Mouse (Mus musculus) monocyte, adult 2 months (primary cell): ENCODE results near the gene Dnah3.

ENCODE experiments used
- DNase-seq, 2 experiments: peaks; one replicate each; pipeline ENCODE4 v3.0.0; 2022; ENCODE audit warnings: low spot score in 2 of 2, low read depth in 1 of 2

Dnah3 gene

GRCm38 (mm10) chr7:120054016-120054415, 41.1 kb downstream of the Dnah3 start:
- no peak for DNase-seq

- DNase-seq = no peak
Observed at GRCm38 (mm10) chr7:120050447-120050846, 44.6 kb downstream of the Dnah3 start.

- DNase-seq = no peak
Observed at GRCm38 (mm10) chr7:120043990-120044389, 51.1 kb downstream of the Dnah3 start.

DNA sequence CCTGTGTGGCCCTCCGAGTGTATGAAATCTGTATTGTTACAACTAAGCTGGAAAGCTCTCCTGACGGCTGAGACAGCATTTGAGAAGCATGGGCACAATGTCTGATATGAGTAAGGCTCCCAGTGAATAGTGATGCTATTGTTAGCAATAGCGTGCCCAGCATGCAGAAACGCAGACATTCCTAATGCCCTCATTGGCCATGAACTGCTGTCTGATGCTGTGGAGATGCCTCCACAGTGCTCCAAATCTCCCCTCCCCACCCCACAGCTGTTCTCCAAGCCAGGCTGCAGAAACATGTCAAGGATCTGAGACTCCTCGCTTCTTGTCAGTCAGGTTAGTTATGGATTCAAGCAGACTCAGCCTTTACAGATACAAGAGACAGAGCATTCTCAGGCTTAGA, 58.7 kb downstream of the Dnah3 start:
- no peak for DNase-seq

DNA sequence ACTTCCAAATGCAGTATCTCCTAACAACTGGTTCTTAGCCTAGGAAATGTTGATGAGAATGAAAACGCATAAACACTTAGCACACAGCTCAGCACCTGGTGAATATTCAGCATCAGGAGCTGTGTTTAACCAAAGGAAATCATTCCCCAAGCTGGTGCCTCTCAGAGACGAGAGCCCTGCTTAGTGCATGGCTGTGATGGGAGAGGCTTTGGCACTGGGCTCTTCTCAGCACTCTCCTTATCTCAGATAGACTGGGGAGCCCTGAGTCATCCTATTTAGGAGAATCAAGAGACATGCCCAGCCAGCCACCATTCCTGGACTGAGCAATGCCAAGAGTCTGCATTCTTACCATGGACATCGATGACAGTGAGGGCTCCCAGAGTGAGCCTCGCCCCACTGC, 60.1 kb downstream of the Dnah3 start:
- DNase-seq = no peak

- DNase-seq = no peak
Observed at GRCm38 (mm10) chr7:120034566-120034965, 60.5 kb downstream of the Dnah3 start.

- DNase-seq = no peak
Observed at GRCm38 (mm10) chr7:120028669-120029068, 66.4 kb downstream of the Dnah3 start.

- DNase-seq = no peak
Observed at GRCm38 (mm10) chr7:119997066-119997465, 98.0 kb downstream of the Dnah3 start.

GRCm38 (mm10) chr7:119985279-119985912, 109.7 kb downstream of the Dnah3 start:
- DNase-seq = no peak

GRCm38 (mm10) chr7:119980170-119980569, 114.9 kb downstream of the Dnah3 start:
- no peak for DNase-seq

DNA sequence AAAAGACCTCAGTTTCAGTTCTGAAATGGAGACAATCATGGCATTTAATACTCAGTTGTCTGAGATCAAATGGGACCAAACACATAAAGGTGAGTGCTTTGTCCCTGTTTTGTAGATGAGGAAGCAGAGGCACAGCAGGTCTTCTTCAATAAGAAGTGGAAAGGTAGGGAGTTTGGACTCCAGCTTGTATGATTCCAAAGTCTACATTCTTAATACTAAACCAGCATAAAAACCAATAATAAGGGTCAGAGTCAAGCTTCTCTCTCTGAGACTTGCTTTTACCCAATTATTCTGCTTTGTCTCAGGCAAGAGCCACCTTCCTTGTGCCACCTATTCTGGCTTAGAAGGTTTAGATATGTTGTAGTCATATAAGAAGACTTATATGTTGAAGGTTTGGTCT, 116.5 kb downstream of the Dnah3 start:
- no peak for DNase-seq

- DNase-seq = no peak
Observed at GRCm38 (mm10) chr7:119977574-119977973, 117.5 kb downstream of the Dnah3 start.

DNA sequence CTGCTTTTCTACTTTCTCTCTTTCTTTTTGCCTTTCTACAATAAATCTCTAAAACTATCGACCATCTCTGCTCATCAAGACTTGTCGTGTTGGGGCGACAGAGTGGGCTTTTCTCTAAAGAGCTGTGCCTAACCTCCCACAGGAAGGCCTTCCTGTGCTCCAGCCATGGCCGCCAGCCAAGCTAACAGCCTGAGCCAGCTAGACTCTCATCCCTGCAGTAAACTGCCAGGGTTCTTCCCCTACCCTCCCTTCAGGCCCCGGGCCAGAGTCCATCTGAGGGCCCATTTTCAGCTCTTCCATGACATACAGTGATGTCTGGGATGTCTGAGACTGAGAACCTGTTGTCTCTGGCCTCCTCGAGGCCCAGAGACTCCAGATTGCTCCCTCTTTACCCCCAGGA, 118.8 kb downstream of the Dnah3 start:
- no peak for DNase-seq

GRCm38 (mm10) chr7:119974214-119974613, 120.9 kb downstream of the Dnah3 start:
- DNase-seq = no peak

GRCm38 (mm10) chr7:119969320-119969719, 125.8 kb downstream of the Dnah3 start:
- no peak for DNase-seq

DNA sequence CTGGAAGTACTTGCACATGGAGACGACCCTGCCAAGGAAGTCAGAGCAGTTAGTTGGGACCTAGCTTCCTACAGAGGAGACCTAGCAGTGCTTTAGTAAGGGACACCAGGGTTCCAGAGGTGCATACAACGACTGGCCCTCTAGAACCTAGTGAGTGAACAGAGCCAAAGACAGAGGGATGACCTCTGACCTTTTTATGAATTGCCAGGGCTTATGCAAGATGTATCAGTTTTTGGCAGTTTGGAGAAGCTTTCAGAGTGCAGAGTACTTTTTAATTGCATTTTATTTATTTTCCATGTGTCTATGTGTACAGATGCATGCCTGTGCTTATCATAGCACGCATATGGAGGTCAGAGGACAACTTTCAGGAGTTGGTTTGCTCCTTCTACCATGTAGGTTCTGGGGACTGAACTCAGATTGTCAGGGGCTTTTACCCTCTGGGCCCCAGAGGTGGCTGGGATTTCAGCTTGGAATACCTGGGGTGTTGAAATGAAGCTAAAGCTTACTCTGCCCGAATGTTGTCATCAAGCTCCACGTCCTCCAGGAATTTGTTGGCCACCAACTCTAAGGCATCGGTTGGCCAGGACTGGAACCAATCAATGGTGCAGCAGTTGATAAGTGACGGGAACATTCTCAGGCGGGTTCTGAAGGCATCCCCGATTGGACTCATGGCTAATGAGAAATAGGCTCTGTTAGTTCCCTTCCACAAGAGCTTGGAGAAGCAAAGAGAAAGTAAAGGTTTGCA, 129.3 kb downstream of the Dnah3 start:
- DNase-seq = no peak

DNA sequence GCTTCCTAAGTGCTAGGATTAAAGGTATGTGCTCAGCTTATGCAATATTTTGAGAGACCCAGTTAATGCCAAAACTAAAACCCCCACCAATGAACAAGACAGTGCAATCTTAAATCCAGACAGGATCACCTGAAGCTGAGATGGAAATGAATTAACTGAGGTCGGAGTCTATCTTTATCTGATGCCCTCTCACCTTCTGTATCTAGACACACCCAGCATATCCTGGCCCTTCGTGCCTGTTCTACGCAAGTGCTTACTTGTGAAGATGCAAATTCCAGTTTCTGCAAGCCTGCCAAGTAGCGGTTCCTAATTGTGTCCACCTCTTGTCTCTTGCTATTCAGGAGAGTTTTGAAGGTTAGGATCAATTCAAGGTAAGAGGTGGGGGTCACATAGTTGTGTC, 129.9 kb downstream of the Dnah3 start:
- DNase-seq = no peak

- DNase-seq = no peak
Observed at GRCm38 (mm10) chr7:119961107-119961506, 134.0 kb downstream of the Dnah3 start.

GRCm38 (mm10) chr7:119960546-119960945, 134.5 kb downstream of the Dnah3 start:
- DNase-seq = no peak

- no peak for DNase-seq
Observed at GRCm38 (mm10) chr7:119960006-119960405, 135.1 kb downstream of the Dnah3 start.

GRCm38 (mm10) chr7:119959491-119959890, 135.6 kb downstream of the Dnah3 start:
- DNase-seq = no peak

GRCm38 (mm10) chr7:119959091-119959490, 136.0 kb downstream of the Dnah3 start:
- DNase-seq = no peak

GRCm38 (mm10) chr7:119957421-119957820, 137.7 kb downstream of the Dnah3 start:
- DNase-seq = no peak
